Mouse (Mus musculus) G1E-ER4 (cell line): ENCODE results near the gene Ace2. TPM values are rescaled to one million over a fixed set of nuclear protein-coding genes. Genes with fewer than 3 reads are reported as not detected.

Experiments used
- GATA1 ChIP-seq: IDR thresholded peaks from one replicate; pipeline ENCODE4 v1.8.0; 2012; ENCODE audit warnings: low read length, inconsistent platforms
- polyA plus RNA-seq: library from polyadenylated mRNA; stranded (reverse); fragments of >175 nt; gene quantifications from 2 replicates; pipeline ENCODE4 v1.2.3, GENCODE M21; 2012

Ace2 gene
- polyA plus RNA-seq: not detected in 2 replicates

GRCm38 (mm10) chrX:164139032-164139431 is at the start of gene Ace2:
Gene Ace2 (plus strand): TSS chrX:164139332.
- no peak for TF ChIP-seq GATA1

DNA sequence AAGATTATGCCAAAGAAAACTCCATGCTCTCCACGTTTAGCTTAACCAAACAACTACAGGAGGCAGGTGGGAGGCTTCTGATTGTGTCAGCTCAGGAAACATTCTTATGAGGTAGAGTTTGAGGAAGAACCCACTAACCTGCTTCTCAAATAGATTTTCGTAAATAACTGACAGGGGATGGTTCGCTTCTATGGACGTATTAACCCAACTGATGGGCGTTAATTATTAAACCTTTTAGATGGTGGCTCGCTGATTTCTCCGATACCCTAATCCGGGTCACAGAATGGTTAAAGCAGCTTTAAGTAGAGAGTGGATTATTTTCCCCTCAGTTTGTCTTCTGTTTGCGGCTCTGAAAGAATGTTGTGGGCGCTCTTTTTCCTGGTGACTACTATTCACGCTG is 49.2 kb upstream of the Ace2 start:
- no peak for TF ChIP-seq GATA1

DNA sequence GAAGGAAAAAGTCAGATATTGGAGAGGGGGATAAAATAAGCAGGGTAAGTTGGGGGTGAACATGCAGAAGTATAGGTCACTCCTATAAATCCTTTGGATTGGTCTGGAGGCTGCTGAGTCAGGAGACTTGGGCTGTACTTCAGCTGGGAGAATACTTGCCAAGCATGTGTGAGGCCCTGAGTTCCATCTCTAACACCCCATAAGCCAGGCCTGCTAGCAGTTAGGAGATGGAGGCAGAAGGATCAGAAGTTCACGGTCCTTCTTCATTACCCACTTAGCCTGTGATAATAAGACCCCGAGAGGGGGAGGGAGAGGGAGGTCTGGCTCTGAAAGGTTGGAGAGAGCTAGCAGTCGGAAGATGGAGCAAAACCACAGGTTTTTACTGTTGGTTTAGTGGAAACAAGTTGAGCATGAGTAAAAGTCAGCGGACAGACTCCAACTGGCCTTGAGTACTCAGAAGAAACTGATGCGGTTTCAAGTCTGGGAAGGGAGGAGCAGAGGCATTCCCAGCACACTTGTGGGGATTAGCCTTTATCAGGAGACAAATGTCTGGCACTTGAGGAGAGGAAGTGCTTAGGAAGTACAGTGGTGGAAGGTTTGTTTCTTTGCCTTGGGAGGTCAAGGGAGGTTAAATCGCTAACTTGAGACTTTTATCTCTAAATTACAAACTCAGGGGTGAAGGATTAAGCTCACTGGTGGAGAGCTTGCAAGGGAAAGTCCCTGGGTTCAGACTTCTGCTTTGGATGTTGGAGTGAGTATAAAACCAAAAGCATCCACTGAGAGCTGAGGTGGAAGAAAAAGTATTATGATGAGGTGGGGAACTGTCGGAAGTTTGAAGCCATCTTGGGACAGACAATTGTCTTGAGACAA is 46.6 kb upstream of the Ace2 start:
- no peak for TF ChIP-seq GATA1

DNA sequence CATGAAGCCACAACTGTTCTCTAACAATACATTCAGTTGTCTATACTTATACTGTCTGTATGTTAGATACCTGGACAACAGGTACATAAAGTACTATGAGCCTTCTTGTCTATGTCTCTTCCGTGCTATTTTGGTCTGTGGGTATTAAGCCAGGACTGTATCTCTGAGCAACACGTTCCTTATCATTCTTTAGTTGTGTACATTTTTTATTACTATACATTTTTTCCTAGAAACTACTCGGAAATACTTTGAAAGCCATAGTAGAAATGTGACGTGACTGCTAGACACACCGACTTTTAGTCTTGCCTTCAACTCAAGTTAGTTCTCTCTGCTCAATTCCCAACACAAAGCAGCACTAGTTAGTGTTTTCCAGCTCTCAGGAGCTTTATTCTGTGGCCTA is 45.7 kb upstream of the Ace2 start:
- TF ChIP-seq GATA1: no peak

- no peak for TF ChIP-seq GATA1
Measured at GRCm38 (mm10) chrX:164095838-164096237, 43.3 kb upstream of the Ace2 start.

DNA sequence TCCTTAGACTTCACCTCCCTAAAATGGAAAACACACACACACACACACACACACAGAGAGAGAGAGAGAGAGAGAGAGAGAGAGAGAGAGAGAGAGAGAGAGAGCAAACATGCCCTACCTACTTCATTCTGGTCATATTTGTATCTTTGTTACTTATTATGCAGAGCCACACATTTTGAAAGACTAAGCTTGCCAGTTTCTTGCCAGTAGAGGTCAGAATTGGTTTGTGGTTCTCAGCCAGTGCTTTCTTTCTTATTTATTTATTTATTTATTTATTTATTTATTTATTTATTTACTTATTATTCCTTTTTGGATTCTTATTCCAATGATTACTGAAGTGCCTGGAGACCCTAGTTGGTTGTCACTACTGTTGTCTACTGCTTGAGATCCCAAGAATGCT is 37.6 kb upstream of the Ace2 start:
- no peak for TF ChIP-seq GATA1

GRCm38 (mm10) chrX:164102198-164102597 is 36.9 kb upstream of the Ace2 start:
- TF ChIP-seq GATA1: no peak

DNA sequence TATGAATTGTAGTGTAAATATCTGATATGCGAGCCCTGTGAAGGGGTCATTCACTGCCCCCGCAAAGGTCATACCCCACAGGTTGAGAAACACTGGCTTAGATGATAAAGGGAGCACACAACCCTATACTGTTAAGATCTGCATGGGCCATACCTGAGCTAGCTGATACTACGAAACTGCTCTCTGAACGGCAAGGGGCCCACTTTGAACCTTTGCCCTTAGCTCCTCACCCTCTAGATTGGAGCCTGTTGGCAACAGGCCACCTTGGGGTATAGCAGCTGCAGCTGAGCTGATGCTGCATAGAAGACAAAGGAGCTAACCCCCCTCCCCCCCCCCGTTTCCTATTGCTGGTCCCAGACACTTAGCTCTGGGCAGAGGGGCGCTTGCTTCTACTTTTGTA is 36.5 kb upstream of the Ace2 start:
- TF ChIP-seq GATA1: no peak

DNA sequence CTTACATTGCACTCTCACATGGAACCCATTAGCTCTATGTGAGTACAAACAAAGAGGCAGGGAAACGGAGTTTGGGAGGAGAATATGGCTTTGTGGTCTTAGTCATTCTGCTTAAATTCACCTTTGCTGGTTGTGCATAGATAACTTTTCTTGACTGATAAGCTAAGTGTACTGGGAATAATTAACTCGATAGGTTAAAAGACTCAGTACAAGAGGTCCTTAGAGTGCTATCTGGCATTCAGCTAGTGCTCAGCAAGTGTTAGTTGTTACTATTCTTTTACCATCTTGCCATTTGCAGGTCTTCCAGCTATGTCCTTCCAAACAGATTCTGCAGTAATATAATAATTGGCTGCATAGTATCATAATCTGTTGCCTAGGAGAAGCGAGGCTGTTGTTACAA is 28.0 kb upstream of the Ace2 start:
- no peak for TF ChIP-seq GATA1

GRCm38 (mm10) chrX:164113744-164114143 is 25.4 kb upstream of the Ace2 start:
- TF ChIP-seq GATA1: no peak

GRCm38 (mm10) chrX:164123942-164124341 is 15.2 kb upstream of the Ace2 start:
- TF ChIP-seq GATA1: no peak

DNA sequence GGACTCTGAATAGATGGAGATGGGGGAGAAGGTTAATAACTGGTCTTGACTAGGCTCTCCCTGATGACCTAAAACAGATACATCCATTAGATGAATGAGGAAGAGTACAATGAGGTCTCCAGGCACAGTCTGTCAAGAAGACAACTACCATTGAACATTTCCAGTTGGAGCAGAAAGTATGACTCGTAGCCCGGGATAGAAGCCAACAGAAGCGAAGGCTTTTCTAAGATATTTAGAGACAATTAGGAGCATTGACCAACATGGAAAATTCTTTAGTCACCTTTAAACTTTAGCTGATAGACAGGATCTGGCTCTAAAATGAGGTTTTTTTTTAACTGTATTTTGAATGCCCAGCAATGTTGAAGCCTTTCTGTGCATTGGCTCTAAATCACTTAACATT is 5.6 kb upstream of the Ace2 start:
- TF ChIP-seq GATA1: no peak

DNA sequence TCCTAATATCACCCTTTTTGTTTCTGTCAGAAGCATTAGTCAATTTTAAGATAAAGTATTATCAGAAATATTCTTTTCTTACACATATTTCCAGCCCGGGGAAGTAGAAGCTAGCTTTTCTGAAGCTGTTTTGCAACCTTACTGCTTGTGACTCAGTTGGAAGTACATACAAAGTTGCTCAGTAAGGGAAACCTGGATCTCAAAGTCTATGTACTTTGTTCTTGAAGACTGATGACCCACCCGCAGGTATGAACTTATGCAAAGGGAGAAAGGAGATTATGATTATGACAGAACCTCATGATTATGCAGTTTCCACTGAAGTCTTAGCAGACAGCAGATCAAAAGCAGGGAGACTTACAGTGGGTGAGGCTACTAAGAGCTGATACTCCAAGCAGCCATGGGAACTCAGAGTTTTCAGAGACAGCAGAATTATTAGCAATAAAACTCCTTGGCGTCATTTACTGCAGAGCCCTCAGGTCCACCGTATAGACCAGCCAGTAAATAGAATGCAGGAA is 3.8 kb upstream of the Ace2 start:
- no peak for TF ChIP-seq GATA1

DNA sequence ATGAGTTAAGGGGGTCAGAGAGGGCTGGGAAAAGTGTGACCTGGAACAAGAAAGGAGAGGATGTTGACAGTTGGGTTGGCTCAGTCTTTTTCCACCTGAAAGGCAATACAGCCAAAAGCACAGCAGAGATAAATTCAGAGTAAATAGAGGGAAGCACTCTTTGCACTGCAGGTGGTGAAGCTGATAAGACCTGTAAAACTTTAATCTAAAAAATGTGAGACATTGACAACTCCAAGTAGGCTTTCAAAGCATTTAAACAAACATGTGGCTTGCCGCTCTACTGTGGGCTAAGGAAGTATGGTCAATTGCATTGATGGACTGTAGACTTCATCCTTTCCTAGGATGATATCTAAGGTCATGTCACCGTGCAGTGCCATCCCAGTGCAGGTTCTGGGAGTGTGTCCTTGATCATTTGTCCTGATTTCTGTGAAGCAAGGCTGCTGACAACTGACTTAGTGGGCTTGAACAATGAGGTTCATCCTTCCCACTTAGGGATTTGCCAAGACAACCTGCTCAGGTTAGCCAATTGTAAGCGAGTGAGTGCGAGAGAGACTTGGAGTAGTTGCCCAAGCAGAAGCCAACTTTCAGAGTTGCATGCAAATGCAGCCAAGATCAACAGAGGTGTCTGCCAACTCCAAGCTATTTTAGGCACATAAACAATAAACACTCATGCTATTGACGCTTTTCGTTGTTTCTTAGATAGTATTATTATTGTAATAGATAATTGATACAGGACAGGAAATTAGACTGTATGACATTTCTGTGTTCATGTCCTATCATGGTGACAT is 6.5 kb downstream of the Ace2 start:
- peak; percentile 60 for TF ChIP-seq GATA1

DNA sequence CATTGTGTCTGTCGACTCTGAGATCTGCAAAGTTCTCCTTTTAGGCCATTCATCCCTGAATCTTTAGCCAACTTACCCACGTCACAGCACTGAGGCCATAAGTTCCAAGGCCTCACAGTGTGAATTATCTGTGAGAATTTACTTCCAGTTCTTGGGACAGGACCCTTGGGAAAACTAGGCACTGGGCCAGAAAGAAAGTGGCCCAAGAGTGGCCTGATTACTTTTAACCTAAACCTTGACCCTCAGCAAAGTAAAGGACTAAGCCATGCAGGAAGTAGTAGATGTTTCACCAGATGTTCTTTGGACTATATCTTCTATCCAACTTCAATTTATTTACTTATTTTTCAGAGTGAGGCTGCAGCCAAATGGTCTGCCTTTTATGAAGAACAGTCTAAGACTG is 13.6 kb downstream of the Ace2 start:
- TF ChIP-seq GATA1: no peak

DNA sequence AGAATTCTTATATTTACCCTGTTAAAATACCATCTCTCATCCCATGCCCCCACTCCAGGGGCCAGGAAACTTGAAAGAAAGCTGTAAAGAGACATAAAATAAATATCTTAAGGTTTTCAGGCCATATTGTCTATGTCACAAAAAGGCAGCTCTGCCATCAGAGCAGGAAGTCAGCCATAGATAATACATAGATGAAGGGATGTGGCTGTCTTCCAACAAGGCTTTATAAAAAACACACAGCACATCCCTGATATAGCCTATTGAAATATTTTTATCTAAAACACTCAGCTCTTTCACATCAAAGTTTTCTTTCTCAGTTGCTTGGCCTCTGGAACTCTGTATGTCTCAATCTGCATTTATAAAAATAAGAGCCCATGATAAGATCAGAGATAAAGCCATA is 14.5 kb downstream of the Ace2 start:
- no peak for TF ChIP-seq GATA1

- TF ChIP-seq GATA1: no peak
Measured at GRCm38 (mm10) chrX:164154594-164154993, 15.5 kb downstream of the Ace2 start.

GRCm38 (mm10) chrX:164164681-164165080 is 25.5 kb downstream of the Ace2 start:
- TF ChIP-seq GATA1: no peak
